Mouse (Mus musculus) colon, adult 2 months (tissue): ENCODE results near the gene Lair1. TPM values are rescaled to one million over a fixed set of nuclear protein-coding genes. Genes with fewer than 3 reads are reported as not detected.

Experiments used
- polyA plus RNA-seq: library from polyadenylated mRNA; depleted of rRNA; stranded (reverse); fragments of >200 nt; gene quantifications from 2 replicates; pipeline ENCODE4 v1.2.3, GENCODE M21; 2012; rRNA removed

Lair1 gene
- 3.0 and 3.7 TPM in 2 replicates for polyA plus RNA-seq

GRCm38 (mm10) chr7:4063013-4063412 is at the start of gene Lair1:
Gene Lair1 (minus strand): TSS chr7:4063204.

Other genes with a start within 250 kb of the Lair1 start
- gene Gm15448, start 237.5 kb downstream of the Lair1 start, polyA plus RNA-seq: 0.05 and 0.28 TPM in 2 replicates
- gene Pira2, start 218.2 kb downstream of the Lair1 start, polyA plus RNA-seq: 0.14 and 0.41 TPM in 2 replicates
- gene Gm14548, start 165.1 kb downstream of the Lair1 start, polyA plus RNA-seq: 0.19 and 2.4 TPM in 2 replicates
- 0.24 and 1.3 TPM in 2 replicates for gene Lilra6, start 147.7 kb downstream of the Lair1 start, polyA plus RNA-seq
- gene Ttyh1, start 56.2 kb upstream of the Lair1 start, polyA plus RNA-seq: 45.4 and 47.1 TPM in 2 replicates
- 424 and 444 TPM in 2 replicates for gene Leng8, start 73.8 kb upstream of the Lair1 start, polyA plus RNA-seq
- gene Leng9, start 87.2 kb upstream of the Lair1 start, polyA plus RNA-seq: 63.8 and 67.8 TPM in 2 replicates
- gene Cdc42ep5, start 101.7 kb upstream of the Lair1 start, polyA plus RNA-seq: 466 and 548 TPM in 2 replicates
- gene Lilra5, start 174.6 kb upstream of the Lair1 start, polyA plus RNA-seq: 0.26 and 0.30 TPM in 2 replicates